Mouse (Mus musculus): Measurements from ENCODE around the gene Tspan31. TPM values are rescaled to one million over a fixed set of nuclear protein-coding genes. Genes with fewer than 3 reads are reported as not detected.

The Tspan31 gene
- polyA plus RNA-seq, 1 experiment from 2014 or later: 176 TPM

DNA sequence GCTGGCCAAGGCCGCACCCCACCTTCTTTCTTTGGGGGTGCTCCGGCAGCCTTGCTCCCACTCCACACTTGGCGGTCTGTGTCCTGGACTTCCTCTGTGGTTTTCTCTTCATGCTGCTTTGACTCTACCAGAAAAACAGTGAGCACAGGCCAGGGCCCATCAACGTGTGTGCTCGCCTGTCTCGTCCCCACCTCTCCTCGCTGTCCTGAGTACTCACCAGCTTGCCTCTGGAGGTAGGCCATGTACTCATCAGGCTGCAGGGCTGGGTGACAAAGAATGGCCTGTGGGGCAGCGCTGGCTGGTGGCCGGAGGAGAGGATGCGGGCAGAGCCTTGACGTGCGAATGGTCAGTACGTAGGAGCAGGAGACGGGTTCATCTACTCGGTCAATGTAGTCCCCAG is 29.8 kb upstream of the Tspan31 start:
- Histone ChIP-seq H3K27ac (no peak overlapping the region), H3K4me2 (no peak overlapping the region), H3K27me3 (no peaks in the 10 kb centered on the region), H3K9me3 (no peaks in the 10 kb centered on the region), H3K4me3 (no peak overlapping the region), H3K9ac (no peak overlapping the region), H3K36me3 (peaks cover 55% of the 10 kb centered on the region), H3K4me1 (peaks cover 3% of the 10 kb centered on the region; the same call in 1 of the 2 replicates)
- 92% methylated on average over 15 of the region's 15 CpGs for WGBS
- no peak for ATAC-seq (ENCODE audit: insufficient number of reproducible peaks, insufficient read depth, low FRiP score, low TSS enrichment, low read depth)

DNA sequence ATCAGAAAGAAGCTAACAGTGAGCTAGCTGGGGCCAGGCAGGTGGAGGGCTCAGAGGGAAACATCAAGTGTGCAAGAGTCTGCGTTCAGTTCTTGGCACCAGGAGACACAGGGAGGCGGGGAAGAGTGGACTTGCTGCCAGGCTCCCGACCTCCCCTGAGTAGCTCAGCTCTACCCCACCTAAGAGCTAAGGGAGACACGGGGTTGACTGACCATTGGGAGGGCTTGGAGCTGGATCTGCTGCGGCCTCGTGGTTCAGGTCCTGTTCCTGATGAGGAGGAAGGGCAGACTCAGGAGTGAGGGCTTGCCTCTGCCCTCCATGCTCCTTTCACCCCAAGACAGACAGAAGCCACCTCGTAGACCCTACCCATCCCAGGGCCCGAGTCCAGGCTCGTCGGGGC is 29.1 kb upstream of the Tspan31 start:
- peaks cover 54% of the 10 kb centered on the region for H3K36me3 ChIP-seq
- ATAC-seq (ENCODE audit: insufficient number of reproducible peaks, insufficient read depth, low FRiP score, low TSS enrichment, low read depth): no peak
- WGBS: 84% methylated on average over 10 of the region's 10 CpGs
- no peak overlapping the region for H3K4me2 ChIP-seq
- no peak overlapping the region for H3K4me3 ChIP-seq
- H3K27ac ChIP-seq: no peak overlapping the region
- H3K4me1 ChIP-seq: peaks cover 9% of the 10 kb centered on the region
- H3K9ac ChIP-seq: no peak overlapping the region
- H3K9me3 ChIP-seq: no peaks in the 10 kb centered on the region
- no peaks in the 10 kb centered on the region for H3K27me3 ChIP-seq

DNA sequence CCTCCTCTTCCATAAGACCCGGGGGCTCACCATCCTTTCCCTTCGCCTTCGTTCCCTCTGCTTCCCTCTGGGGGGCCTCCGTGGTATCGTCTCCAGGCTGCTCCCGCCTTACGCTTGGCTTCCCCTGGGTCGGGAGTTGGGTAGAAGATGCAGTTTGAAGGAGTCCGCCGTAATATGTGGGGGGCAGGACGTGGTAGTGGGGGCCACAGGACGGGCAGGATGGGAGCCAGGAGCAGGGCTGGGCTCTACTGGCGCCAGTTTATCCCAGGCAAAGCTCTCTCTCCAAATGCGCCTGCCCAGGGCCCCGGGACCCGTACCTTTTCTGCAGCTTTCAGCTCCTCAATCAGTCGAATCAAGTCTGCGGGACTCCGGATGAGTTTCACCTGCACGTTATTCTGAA is 28.4 kb upstream of the Tspan31 start:
- peaks cover 54% of the 10 kb centered on the region for H3K36me3 ChIP-seq

DNA sequence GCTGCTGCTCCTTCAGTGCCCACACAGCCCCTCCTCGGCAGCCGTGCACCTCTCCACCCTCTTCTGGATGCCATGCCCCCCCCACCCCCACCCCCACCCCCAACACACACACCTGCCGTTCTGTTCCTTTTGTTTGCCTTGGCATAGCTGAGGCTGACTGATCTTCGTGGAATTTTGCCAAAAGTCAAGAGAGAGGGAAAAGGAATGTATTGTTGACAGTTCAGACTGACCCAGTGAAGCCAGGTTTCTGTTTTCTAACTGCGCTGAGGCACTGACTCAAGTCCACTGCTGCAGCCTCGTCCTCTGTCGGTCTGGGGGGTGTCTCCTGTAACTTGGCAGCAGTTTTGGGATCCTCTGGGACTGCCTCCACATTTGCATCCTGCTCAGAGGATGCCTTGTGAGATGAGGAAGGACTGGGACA is 24.3 kb upstream of the Tspan31 start:
- H3K4me3 ChIP-seq: no peak overlapping the region
- H3K36me3 ChIP-seq: peaks cover 42% of the 10 kb centered on the region
- no peak for ATAC-seq (ENCODE audit: insufficient number of reproducible peaks, insufficient read depth, low FRiP score, low TSS enrichment, low read depth)
- peaks cover 44% of the 10 kb centered on the region for H3K27me3 ChIP-seq
- no peak overlapping the region for H3K4me2 ChIP-seq
- no peaks in the 10 kb centered on the region for H3K9me3 ChIP-seq
- peaks cover 33% of the 10 kb centered on the region for H3K4me1 ChIP-seq
- H3K9ac ChIP-seq: no peak overlapping the region
- no peak overlapping the region for H3K27ac ChIP-seq
- 51% methylated on average over 7 of the region's 7 CpGs for WGBS

More for the DNA sequence above, 28.4 kb upstream of the Tspan31 start:
- Histone ChIP-seq H3K27ac (no peak overlapping the region), H3K9ac (no peak overlapping the region), H3K9me3 (no peaks in the 10 kb centered on the region), H3K27me3 (peaks cover 3% of the 10 kb centered on the region), H3K4me1 (peaks cover 13% of the 10 kb centered on the region), H3K4me2 (no peak overlapping the region), H3K4me3 (no peak overlapping the region)
- 80% methylated on average over 20 of the region's 20 CpGs for whole genome bisulfite sequencing
- ATAC-seq (ENCODE audit: insufficient number of reproducible peaks, insufficient read depth, low FRiP score, low TSS enrichment, low read depth): no peak

DNA sequence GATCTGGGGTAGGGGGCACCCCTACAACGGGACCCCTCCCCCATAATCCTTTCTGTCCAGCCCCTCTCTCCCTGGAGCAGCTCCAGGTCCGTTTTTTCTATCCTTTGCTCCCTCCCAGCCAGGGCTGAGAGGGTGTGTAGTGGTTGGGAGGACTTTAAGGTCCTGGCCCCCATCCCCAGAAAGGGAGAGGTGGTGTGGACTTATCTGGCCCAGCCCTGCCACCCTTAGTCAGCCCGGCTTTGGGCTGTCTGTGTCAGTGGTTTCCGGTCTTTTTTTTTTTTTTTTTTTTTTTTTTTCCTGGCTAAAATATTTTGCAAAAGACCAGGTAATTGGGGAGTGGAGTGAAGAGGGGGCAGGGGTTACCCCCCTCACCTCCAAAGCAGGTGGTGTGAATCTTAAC is 22.7 kb upstream of the Tspan31 start:
- no peak overlapping the region for H3K4me3 ChIP-seq
- H3K9ac ChIP-seq: no peak overlapping the region
- H3K36me3 ChIP-seq: peaks cover 26% of the 10 kb centered on the region
- H3K4me1 ChIP-seq: peaks cover 33% of the 10 kb centered on the region
- H3K9me3 ChIP-seq: no peaks in the 10 kb centered on the region
- H3K27me3 ChIP-seq: peaks cover 59% of the 10 kb centered on the region
- H3K27ac ChIP-seq: no peak overlapping the region
- H3K4me2 ChIP-seq: no peak overlapping the region
- WGBS: 61% methylated on average over 4 of the region's 4 CpGs
- ATAC-seq (ENCODE audit: insufficient number of reproducible peaks, insufficient read depth, low FRiP score, low TSS enrichment, low read depth): no peak

DNA sequence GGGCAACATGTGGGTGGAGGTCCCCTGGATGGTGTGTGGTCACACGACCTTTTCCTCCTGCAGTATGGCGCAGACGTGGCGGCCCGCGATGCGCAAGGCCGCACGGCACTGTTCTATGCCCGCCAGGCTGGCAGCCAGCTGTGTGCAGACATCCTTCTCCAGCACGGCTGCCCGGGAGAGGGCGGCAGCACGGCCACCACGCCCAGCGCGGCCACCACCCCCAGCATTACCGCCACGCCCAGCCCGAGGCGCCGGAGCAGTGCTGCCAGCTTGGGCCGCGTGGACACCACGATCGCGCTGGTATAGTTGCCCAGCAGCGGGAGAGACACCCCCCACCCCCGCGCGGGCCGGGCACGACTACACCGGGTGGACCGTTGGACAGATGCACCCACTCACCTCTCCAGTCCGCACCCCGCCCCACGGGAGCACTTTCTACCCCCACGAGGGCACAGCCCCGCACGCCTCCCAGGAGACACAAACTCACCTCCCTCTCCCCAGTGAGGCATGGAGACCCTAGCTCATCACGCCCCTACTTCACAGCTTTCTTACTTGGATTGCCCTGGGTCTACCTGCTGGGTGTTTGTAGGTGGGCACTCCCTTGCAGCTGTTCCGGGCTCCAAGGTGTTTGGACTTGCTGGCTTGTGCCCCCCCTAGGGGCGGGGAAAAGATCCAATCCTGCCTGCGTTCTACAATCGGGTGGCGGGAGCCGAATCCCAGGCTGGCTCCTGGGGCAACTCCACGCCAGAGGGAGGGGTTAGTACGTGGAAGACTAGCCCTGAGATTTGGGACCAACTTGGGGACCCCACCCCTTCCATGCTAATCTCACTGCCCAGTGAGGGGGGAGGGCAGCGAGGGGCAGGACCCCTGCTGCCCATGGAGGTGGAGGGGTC is 21.7 kb upstream of the Tspan31 start:
- 7% methylated on average over 51 of the region's 51 CpGs for WGBS
- peak overlapping the region; percentile 32 for H3K4me3 ChIP-seq
- H3K4me2 ChIP-seq: peak overlapping the region; percentile 55
- peaks cover 68% of the 10 kb centered on the region for H3K27me3 ChIP-seq
- peaks cover 17% of the 10 kb centered on the region for H3K36me3 ChIP-seq
- peak overlapping the region; percentile 27; the same call in 1 of the 2 replicates for H3K9ac ChIP-seq
- peaks cover 33% of the 10 kb centered on the region for H3K4me1 ChIP-seq
- ATAC-seq (ENCODE audit: insufficient number of reproducible peaks, insufficient read depth, low FRiP score, low TSS enrichment, low read depth): peak; percentile 48; the same call in 1 of the 2 replicates
- no peaks in the 10 kb centered on the region for H3K9me3 ChIP-seq
- no peak overlapping the region for H3K27ac ChIP-seq

DNA sequence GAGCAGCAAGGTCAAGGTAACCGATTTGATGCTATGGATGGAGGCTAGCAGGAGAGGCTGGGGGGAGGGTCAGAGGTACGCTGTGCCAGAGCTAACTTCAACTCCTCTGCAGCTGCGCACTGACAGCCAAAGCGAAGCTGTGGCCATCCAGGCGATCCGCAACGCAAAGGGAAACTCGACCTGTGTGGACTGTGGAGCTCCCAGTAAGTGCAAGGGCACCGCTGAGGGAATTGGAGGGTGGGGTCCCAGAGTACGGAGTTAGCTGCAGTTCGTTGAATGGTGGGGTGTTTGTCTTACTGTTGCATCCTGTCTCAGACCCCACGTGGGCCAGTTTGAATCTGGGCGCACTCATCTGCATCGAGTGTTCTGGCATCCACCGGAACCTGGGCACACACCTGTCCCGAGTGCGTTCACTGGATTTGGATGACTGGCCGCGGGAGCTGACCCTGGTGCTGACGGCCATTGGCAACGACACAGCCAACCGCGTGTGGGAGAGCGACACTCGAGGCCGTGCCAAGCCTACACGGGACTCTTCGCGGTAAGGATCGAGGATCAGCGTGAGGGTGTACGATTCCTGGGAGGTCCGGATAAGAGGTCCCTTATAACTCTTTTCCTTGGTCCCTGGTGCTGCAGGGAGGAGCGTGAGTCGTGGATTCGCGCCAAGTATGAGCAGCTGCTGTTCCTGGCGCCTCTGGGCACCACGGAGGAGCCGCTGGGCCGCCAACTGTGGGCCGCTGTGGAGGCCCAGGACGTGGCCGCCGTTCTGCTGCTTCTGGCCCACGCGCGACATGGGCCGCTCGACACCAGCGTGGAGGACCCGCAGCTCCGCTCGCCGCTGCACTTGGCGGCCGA is 20.7 kb upstream of the Tspan31 start:
- H3K9me3 ChIP-seq: no peaks in the 10 kb centered on the region
- peak overlapping the region; percentile 32 for H3K4me3 ChIP-seq
- peak overlapping the region; percentile 55 for H3K4me2 ChIP-seq
- H3K9ac ChIP-seq: peak overlapping the region; percentile 27; the same call in 1 of the 2 replicates
- peaks cover 8% of the 10 kb centered on the region for H3K36me3 ChIP-seq
- peaks cover 33% of the 10 kb centered on the region for H3K4me1 ChIP-seq
- H3K27me3 ChIP-seq: peaks cover 70% of the 10 kb centered on the region
- no peak for ATAC-seq (ENCODE audit: insufficient number of reproducible peaks, insufficient read depth, low FRiP score, low TSS enrichment, low read depth)
- 7% methylated on average over 57 of the region's 57 CpGs for WGBS
- no peak overlapping the region for H3K27ac ChIP-seq

DNA sequence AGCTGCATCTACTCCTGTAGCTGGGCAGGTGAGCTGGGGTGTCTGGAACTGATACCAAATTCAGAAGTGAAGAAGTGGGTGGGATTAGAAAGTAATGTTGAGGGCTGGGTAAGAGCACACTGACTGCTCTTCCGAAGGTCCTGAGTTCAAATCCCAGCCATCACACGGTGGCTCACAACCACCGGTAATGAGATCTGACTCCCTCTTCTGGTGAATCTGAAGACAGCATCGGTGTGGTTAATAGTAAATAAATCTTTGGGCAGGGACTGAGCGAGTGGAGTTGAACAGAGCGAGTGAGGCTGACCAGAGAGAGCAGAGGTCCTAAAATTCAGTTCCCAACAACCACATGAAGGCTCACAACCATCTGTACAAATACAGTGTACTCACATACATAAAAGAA is 15.6 kb upstream of the Tspan31 start:
- H3K27ac ChIP-seq: no peak overlapping the region
- ATAC-seq (ENCODE audit: insufficient number of reproducible peaks, insufficient read depth, low FRiP score, low TSS enrichment, low read depth): no peak
- H3K9ac ChIP-seq: no peak overlapping the region
- no peak overlapping the region for H3K4me3 ChIP-seq
- peaks cover 19% of the 10 kb centered on the region for H3K4me1 ChIP-seq
- 73% methylated on average over 6 of the region's 6 CpGs for WGBS
- H3K4me2 ChIP-seq: no peak overlapping the region
- no peaks in the 10 kb centered on the region for H3K9me3 ChIP-seq
- no peaks in the 10 kb centered on the region for H3K36me3 ChIP-seq
- peaks cover 88% of the 10 kb centered on the region for H3K27me3 ChIP-seq

DNA sequence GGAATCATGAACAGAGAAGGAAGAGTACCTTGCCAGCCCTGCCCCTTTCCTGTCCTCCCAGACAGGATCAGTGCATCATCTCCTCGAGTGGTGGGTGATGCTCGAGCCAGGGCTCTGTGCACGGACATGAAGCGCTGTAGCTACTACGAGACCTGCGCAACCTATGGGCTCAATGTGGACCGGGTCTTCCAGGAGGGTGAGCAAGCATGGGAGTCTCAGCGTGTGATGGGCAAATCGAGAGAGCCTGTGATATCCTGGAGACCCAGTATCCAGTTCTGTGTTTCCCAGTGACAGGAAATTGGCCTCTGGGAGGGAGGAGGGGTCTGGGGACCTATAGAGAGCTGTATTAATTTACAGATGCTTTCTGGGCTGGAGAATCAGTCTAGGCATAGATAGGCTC is 15.0 kb upstream of the Tspan31 start:
- H3K4me2 ChIP-seq: no peak overlapping the region
- H3K9ac ChIP-seq: no peak overlapping the region
- no peak for ATAC-seq (ENCODE audit: insufficient number of reproducible peaks, insufficient read depth, low FRiP score, low TSS enrichment, low read depth)
- H3K27ac ChIP-seq: no peak overlapping the region
- no peaks in the 10 kb centered on the region for H3K36me3 ChIP-seq
- H3K27me3 ChIP-seq: peaks cover 88% of the 10 kb centered on the region
- H3K4me1 ChIP-seq: peaks cover 22% of the 10 kb centered on the region
- H3K4me3 ChIP-seq: no peak overlapping the region
- no peaks in the 10 kb centered on the region for H3K9me3 ChIP-seq
- WGBS: 81% methylated on average over 9 of the region's 9 CpGs

DNA sequence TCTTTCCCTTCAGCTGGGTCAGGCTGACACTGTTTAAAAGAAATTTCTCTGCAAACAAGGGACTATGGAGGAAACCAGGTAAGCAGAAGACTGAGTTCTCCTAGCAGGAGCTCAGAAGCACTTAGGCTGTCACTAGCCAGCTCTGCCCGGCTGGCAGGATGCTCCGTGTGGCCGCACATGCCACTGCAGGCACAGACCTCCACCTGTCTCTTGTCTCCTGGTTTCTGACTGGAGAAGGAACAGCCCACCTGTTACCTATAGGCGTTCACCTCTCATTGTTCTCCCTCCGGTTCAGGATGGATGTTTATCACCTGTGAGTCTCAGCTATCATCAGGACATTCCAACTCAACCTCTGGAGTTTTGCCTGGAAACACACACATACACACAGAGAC is 13.8 kb upstream of the Tspan31 start:
- WGBS: 49% methylated on average over 5 of the region's 5 CpGs
- no peak for ATAC-seq (ENCODE audit: insufficient number of reproducible peaks, insufficient read depth, low FRiP score, low TSS enrichment, low read depth)

DNA sequence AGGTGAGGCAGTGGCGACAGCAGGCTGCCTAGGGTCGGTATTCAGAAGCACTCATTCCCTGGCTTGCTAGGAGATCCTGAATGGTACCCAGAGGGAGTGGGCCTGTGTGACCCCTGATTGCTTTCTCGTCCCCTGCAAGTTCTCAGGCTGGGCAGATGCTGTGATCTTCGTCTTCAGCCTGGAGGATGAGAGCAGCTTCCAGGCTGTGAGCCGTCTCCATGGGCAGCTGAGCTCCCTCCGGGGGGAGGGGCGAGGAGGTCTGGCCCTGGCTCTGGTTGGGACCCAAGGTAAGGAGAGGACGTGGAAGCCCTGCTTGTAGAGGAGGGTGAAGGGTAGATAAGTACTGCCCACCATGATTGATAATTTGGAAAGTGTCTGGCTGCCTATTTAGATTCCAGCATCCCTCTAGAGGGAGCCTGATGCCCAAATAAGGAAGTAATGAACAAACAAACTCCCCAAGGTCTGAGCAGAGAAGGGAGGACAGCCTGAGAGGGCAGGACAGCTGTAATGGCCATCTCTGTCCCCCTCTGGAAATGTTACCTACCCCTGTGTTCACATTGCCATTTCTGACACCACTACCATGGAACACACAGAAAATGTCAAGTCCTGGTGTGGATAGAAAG is 13.3 kb upstream of the Tspan31 start:
- no peak for ATAC-seq (ENCODE audit: insufficient number of reproducible peaks, insufficient read depth, low FRiP score, low TSS enrichment, low read depth)
- no peak overlapping the region for H3K4me3 ChIP-seq
- no peak overlapping the region for H3K4me2 ChIP-seq
- H3K27ac ChIP-seq: no peak overlapping the region
- no peaks in the 10 kb centered on the region for H3K36me3 ChIP-seq
- H3K9me3 ChIP-seq: no peaks in the 10 kb centered on the region
- no peak overlapping the region for H3K9ac ChIP-seq
- H3K4me1 ChIP-seq: peaks cover 28% of the 10 kb centered on the region
- H3K27me3 ChIP-seq: peaks cover 88% of the 10 kb centered on the region
- WGBS: 29% methylated on average over 8 of the region's 8 CpGs

More for the DNA sequence above, 13.8 kb upstream of the Tspan31 start:
- peaks cover 88% of the 10 kb centered on the region for H3K27me3 ChIP-seq
- H3K9ac ChIP-seq: no peak overlapping the region
- no peaks in the 10 kb centered on the region for H3K36me3 ChIP-seq
- no peak overlapping the region for H3K4me3 ChIP-seq
- H3K27ac ChIP-seq: no peak overlapping the region
- no peak overlapping the region for H3K4me2 ChIP-seq
- H3K9me3 ChIP-seq: no peaks in the 10 kb centered on the region
- H3K4me1 ChIP-seq: peaks cover 27% of the 10 kb centered on the region
